Mouse (Mus musculus): ENCODE data around the gene Plxnb2. TPM values are rescaled to one million over a fixed set of nuclear protein-coding genes. Genes with fewer than 3 reads are reported as not detected.

Gene Plxnb2
- polyA plus RNA-seq, 1 experiment from 2014 or later: 104 TPM

DNA sequence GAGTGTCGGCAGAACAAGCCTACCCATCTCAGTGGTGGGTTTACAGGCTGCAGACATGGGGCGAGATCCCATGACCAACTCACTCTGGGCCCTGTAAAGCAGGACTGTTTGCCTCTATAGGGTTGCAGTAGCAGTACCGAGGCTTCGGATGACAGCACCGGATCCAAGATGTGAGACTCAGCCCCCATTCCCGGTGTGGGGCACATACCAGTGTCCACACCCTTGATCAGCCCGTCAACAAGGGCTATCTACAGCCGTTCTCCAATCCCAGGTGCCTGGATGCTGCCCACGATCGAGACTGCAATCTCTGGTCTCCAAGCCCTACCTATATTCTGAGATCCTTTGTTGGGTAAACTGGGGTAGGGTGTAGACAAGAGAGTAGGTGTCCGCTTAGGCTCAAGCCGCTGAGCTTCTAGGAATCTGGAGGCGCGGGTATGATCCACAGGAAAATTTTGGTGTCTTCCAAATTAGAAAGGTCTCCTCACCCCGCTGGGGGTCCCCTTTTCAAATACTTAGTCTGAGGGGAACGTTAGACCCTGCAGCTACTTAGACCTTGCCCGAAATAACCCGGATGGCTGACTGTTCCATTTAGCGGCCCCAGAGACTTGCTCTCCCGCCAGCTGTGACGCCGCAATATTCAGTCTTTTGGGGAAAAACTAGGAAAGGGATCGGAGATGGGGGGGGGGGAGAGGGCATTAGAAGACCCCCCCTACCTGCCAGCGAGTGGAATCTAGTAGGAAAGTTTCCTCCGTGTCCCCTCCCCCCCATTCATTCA lies 31.9 kb downstream of the Plxnb2 start:
- Histone ChIP-seq H3K9me3 (ENCODE audit: control insufficient read depth, low read length) (no peaks in the 10 kb centered on the region), H3K4me3 (ENCODE audit: low read depth, low read length) (peak overlapping the region; percentile 83), H3K27me3 (ENCODE audit: control insufficient read depth, insufficient read depth, low read length) (peaks cover 7% of the 10 kb centered on the region; the same call in 1 of the 2 replicates), H3K4me1 (replicated peaks; ENCODE audit: control insufficient read depth, insufficient read depth, low read length) (peaks cover 17% of the 10 kb centered on the region), H3K36me3 (ENCODE audit: control insufficient read depth, insufficient read depth, low read length) (0 out of 2 replicates have a peak, but pooled peaks cover 5% of the 10 kb centered on the region), H3K27ac (ENCODE audit: low read depth, low read length) (peak overlapping the region; percentile 72), H3K9ac (ENCODE audit: low read depth, low read length) (peak overlapping the region; percentile 93), H3K4me2 (replicated peaks; ENCODE audit: low read depth, low read length) (peak overlapping the region; percentile 90)
- DNase-seq (ENCODE audit: low spot score) (peak; percentile 53), ATAC-seq (ENCODE audit: low FRiP score) (no peak; the same call in 1 of the 2 replicates)
- 6% methylated on average over 25 of the region's 25 CpGs for WGBS

DNA sequence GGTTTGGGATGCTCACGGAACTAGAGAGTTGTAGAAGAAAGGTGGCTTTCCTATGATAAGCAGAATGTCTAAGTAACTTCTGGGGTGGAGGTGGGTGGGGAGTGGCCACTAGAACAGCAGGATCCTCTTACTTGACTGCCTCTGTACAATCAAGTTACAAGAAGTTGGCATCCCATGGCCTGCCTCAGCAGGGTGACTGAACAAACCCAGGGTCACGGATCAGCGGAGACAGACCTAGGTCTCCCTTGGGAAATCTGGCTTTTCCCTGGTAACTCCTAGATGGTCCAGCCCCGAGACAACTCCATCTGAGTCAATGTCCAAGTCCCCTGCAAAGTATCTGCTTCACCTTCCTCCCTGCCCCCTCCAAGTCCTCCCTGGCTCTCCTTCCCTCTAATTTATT lies 32.7 kb downstream of the Plxnb2 start:
- ATAC-seq (ENCODE audit: low FRiP score) (no peak), DNase-seq (ENCODE audit: low spot score) (peak; percentile 28)
- Histone ChIP-seq H3K27me3 (ENCODE audit: control insufficient read depth, insufficient read depth, low read length) (peaks cover 7% of the 10 kb centered on the region; the same call in 1 of the 2 replicates), H3K4me2 (replicated peaks; ENCODE audit: low read depth, low read length) (peak overlapping the region; percentile 90), H3K4me3 (ENCODE audit: low read depth, low read length) (peak overlapping the region; percentile 83), H3K9me3 (ENCODE audit: control insufficient read depth, low read length) (no peaks in the 10 kb centered on the region), H3K27ac (ENCODE audit: low read depth, low read length) (no peak overlapping the region), H3K4me1 (replicated peaks; ENCODE audit: control insufficient read depth, insufficient read depth, low read length) (peaks cover 17% of the 10 kb centered on the region), H3K36me3 (ENCODE audit: control insufficient read depth, insufficient read depth, low read length) (0 out of 2 replicates have a peak, but pooled peaks cover 5% of the 10 kb centered on the region), H3K9ac (ENCODE audit: low read depth, low read length) (peak overlapping the region; percentile 93)
- WGBS: 35% methylated on average over 4 of the region's 4 CpGs

- peak overlapping the region; percentile 3; the same call in 1 of the 2 replicates for H3K9ac ChIP-seq (ENCODE audit: low read depth, low read length)
- H3K4me2 ChIP-seq (replicated peaks; ENCODE audit: low read depth, low read length): peak overlapping the region; percentile 90
- peaks cover 16% of the 10 kb centered on the region for H3K4me1 ChIP-seq (replicated peaks; ENCODE audit: control insufficient read depth, insufficient read depth, low read length)
Measured at GRCm38 (mm10) chr15:89147456-89147855, 33.1 kb downstream of the Plxnb2 start.

GRCm38 (mm10) chr15:89147024-89147423 lies 33.6 kb downstream of the Plxnb2 start:
- Histone ChIP-seq H3K36me3 (ENCODE audit: control insufficient read depth, insufficient read depth, low read length) (0 out of 2 replicates have a peak, but pooled peaks cover 5% of the 10 kb centered on the region), H3K9ac (ENCODE audit: low read depth, low read length) (peak overlapping the region; percentile 53), H3K4me3 (ENCODE audit: low read depth, low read length) (peak overlapping the region; percentile 83), H3K4me2 (replicated peaks; ENCODE audit: low read depth, low read length) (peak overlapping the region; percentile 90), H3K9me3 (ENCODE audit: control insufficient read depth, low read length) (no peaks in the 10 kb centered on the region), H3K27ac (ENCODE audit: low read depth, low read length) (no peak overlapping the region), H3K27me3 (ENCODE audit: control insufficient read depth, insufficient read depth, low read length) (peaks cover 7% of the 10 kb centered on the region; the same call in 1 of the 2 replicates), H3K4me1 (replicated peaks; ENCODE audit: control insufficient read depth, insufficient read depth, low read length) (peaks cover 11% of the 10 kb centered on the region)
- DNase-seq (ENCODE audit: low spot score) (peak; percentile 37), ATAC-seq (ENCODE audit: low FRiP score) (no peak)
- 12% methylated on average over 16 of the region's 16 CpGs for WGBS

More at GRCm38 (mm10) chr15:89147456-89147855, 33.1 kb downstream of the Plxnb2 start:
- DNase-seq (ENCODE audit: low spot score) (peak; percentile 33), ATAC-seq (ENCODE audit: low FRiP score) (no peak)
- Histone ChIP-seq H3K27ac (ENCODE audit: low read depth, low read length) (no peak overlapping the region), H3K9me3 (ENCODE audit: control insufficient read depth, low read length) (no peaks in the 10 kb centered on the region), H3K36me3 (ENCODE audit: control insufficient read depth, insufficient read depth, low read length) (0 out of 2 replicates have a peak, but pooled peaks cover 5% of the 10 kb centered on the region), H3K4me3 (ENCODE audit: low read depth, low read length) (peak overlapping the region; percentile 83), H3K27me3 (ENCODE audit: control insufficient read depth, insufficient read depth, low read length) (peaks cover 7% of the 10 kb centered on the region; the same call in 1 of the 2 replicates)
- WGBS: 21% methylated on average over 10 of the region's 10 CpGs

DNA sequence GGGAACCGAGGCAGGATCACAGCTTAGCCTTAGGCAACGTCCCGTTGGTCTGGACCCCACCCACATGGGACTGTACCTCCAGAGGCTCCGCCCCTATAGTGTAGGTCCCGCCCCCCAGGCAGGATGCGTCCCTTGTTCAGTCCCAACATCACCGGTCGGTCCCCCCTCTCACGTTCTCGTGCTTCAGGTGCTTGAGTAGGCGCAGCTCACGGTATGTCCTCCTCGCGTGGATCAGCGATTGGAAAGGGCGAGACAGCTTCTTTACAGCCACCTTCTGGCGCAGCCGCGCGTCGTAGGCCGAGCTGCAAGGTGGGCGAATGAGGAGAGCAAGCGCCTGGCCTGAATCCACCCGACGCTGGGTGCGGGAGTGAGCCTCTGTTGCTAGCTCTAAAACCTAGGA lies 34.1 kb downstream of the Plxnb2 start:
- peaks cover 7% of the 10 kb centered on the region; the same call in 1 of the 2 replicates for H3K27me3 ChIP-seq (ENCODE audit: control insufficient read depth, insufficient read depth, low read length)
- H3K9ac ChIP-seq (ENCODE audit: low read depth, low read length): peak overlapping the region; percentile 53
- 0 out of 2 replicates have a peak, but pooled peaks have one; percentile 13 for ATAC-seq (ENCODE audit: low FRiP score)
- 0 out of 2 replicates have a peak, but pooled peaks cover 5% of the 10 kb centered on the region for H3K36me3 ChIP-seq (ENCODE audit: control insufficient read depth, insufficient read depth, low read length)
- H3K27ac ChIP-seq (ENCODE audit: low read depth, low read length): no peak overlapping the region
- peak overlapping the region; percentile 83 for H3K4me3 ChIP-seq (ENCODE audit: low read depth, low read length)
- 3% methylated on average over 27 of the region's 27 CpGs for WGBS
- H3K4me2 ChIP-seq (replicated peaks; ENCODE audit: low read depth, low read length): peak overlapping the region; percentile 90
- no peaks in the 10 kb centered on the region for H3K9me3 ChIP-seq (ENCODE audit: control insufficient read depth, low read length)
- peak; percentile 55 for DNase-seq (ENCODE audit: low spot score)
- H3K4me1 ChIP-seq (replicated peaks; ENCODE audit: control insufficient read depth, insufficient read depth, low read length): peaks cover 11% of the 10 kb centered on the region; the same call in 1 of the 2 replicates

GRCm38 (mm10) chr15:89145813-89146350 lies 34.7 kb downstream of the Plxnb2 start:
- H3K36me3 ChIP-seq (ENCODE audit: control insufficient read depth, insufficient read depth, low read length): 0 out of 2 replicates have a peak, but pooled peaks cover 5% of the 10 kb centered on the region
- DNase-seq (ENCODE audit: low spot score) (no peak), ATAC-seq (ENCODE audit: low FRiP score) (no peak)
- H3K9ac ChIP-seq (ENCODE audit: low read depth, low read length): no peak overlapping the region
- peak overlapping the region; percentile 90; the same call in 1 of the 2 replicates for H3K4me2 ChIP-seq (replicated peaks; ENCODE audit: low read depth, low read length)
- peaks cover 11% of the 10 kb centered on the region; the same call in 1 of the 2 replicates for H3K4me1 ChIP-seq (replicated peaks; ENCODE audit: control insufficient read depth, insufficient read depth, low read length)
- H3K9me3 ChIP-seq (ENCODE audit: control insufficient read depth, low read length): no peaks in the 10 kb centered on the region
- H3K27ac ChIP-seq (ENCODE audit: low read depth, low read length): no peak overlapping the region
- peaks cover 7% of the 10 kb centered on the region; the same call in 1 of the 2 replicates for H3K27me3 ChIP-seq (ENCODE audit: control insufficient read depth, insufficient read depth, low read length)
- no peak overlapping the region; the same call in 1 of the 2 replicates for H3K4me3 ChIP-seq (ENCODE audit: low read depth, low read length)
- 74% methylated on average over 24 of the region's 24 CpGs for WGBS

- 93% methylated on average over 11 of the region's 11 CpGs for WGBS
- H3K27me3 ChIP-seq (ENCODE audit: control insufficient read depth, insufficient read depth, low read length): peaks cover 7% of the 10 kb centered on the region; the same call in 1 of the 2 replicates
- DNase-seq (ENCODE audit: low spot score): no peak
- H3K9ac ChIP-seq (ENCODE audit: low read depth, low read length): no peak overlapping the region
- H3K9me3 ChIP-seq (ENCODE audit: control insufficient read depth, low read length): no peaks in the 10 kb centered on the region
- no peak for ATAC-seq (ENCODE audit: low FRiP score)
- H3K27ac ChIP-seq (ENCODE audit: low read depth, low read length): no peak overlapping the region
- no peak overlapping the region for H3K4me3 ChIP-seq (ENCODE audit: low read depth, low read length)
- peaks cover 10% of the 10 kb centered on the region; the same call in 1 of the 2 replicates for H3K4me1 ChIP-seq (replicated peaks; ENCODE audit: control insufficient read depth, insufficient read depth, low read length)
- 0 out of 2 replicates have a peak, but pooled peaks cover 5% of the 10 kb centered on the region for H3K36me3 ChIP-seq (ENCODE audit: control insufficient read depth, insufficient read depth, low read length)
- no peak overlapping the region for H3K4me2 ChIP-seq (replicated peaks; ENCODE audit: low read depth, low read length)
Measured at GRCm38 (mm10) chr15:89144965-89145364, 35.6 kb downstream of the Plxnb2 start.

- no peak overlapping the region for H3K4me2 ChIP-seq (replicated peaks; ENCODE audit: low read depth, low read length)
- no peaks in the 10 kb centered on the region for H3K9me3 ChIP-seq (ENCODE audit: control insufficient read depth, low read length)
- 78% methylated on average over 2 of the region's 2 CpGs for WGBS
- H3K27ac ChIP-seq (ENCODE audit: low read depth, low read length): no peak overlapping the region
- ATAC-seq (ENCODE audit: low FRiP score) (no peak), DNase-seq (ENCODE audit: low spot score) (no peak)
- no peak overlapping the region for H3K4me3 ChIP-seq (ENCODE audit: low read depth, low read length)
- 0 out of 2 replicates have a peak, but pooled peaks cover 5% of the 10 kb centered on the region for H3K36me3 ChIP-seq (ENCODE audit: control insufficient read depth, insufficient read depth, low read length)
- H3K9ac ChIP-seq (ENCODE audit: low read depth, low read length): no peak overlapping the region
- peaks cover 8% of the 10 kb centered on the region; the same call in 1 of the 2 replicates for H3K4me1 ChIP-seq (replicated peaks; ENCODE audit: control insufficient read depth, insufficient read depth, low read length)
- H3K27me3 ChIP-seq (ENCODE audit: control insufficient read depth, insufficient read depth, low read length): peaks cover 5% of the 10 kb centered on the region; the same call in 1 of the 2 replicates
Measured at GRCm38 (mm10) chr15:89143134-89143533, 37.5 kb downstream of the Plxnb2 start.
